Mouse (Mus musculus) bone marrow macrophage, adult 2 months (primary cell): Measurements from ENCODE around the gene Zfp580. TPM values are rescaled to one million over a fixed set of nuclear protein-coding genes. Genes with fewer than 3 reads are reported as not detected.

Source experiments
- H3K27ac ChIP-seq: 2 replicates; pipeline ENCODE4 v1.5.1; 2012; ENCODE audit warnings: low read depth, low read length; ENCODE audit not compliant: insufficient read depth
- H3K4me1 ChIP-seq: 2 replicates; pipeline ENCODE4 v1.6.1; 2012; ENCODE audit warnings: low read length; ENCODE audit not compliant: control insufficient read depth, insufficient read depth
- H3K4me3 ChIP-seq: 2 replicates; pipeline ENCODE4 v1.5.1; 2012; ENCODE audit warnings: mild to moderate bottlenecking, low read length, moderate library complexity; ENCODE audit not compliant: insufficient read depth
- CTCF ChIP-seq: IDR thresholded peaks from 2 replicates; pipeline ENCODE4 v1.5.1; 2012; ENCODE audit warnings: low read depth, mild to moderate bottlenecking, low read length, moderate library complexity
- POLR2A ChIP-seq: IDR thresholded peaks from 2 replicates; pipeline ENCODE4 v1.6.1; 2012; ENCODE audit warnings: mild to moderate bottlenecking, low read depth, low read length, borderline replicate concordance
- polyA plus RNA-seq: library from polyadenylated mRNA; stranded (reverse); fragments of >200 nt; gene quantifications from 2 replicates; pipeline ENCODE4 v1.2.4, GENCODE M21; 2012; ENCODE audit not compliant: missing spikeins, insufficient read depth, insufficient read length

The Zfp580 gene
- polyA plus RNA-seq, 1 experiment, result 7.7 TPM

- Histone ChIP-seq H3K4me3 (no peak overlapping the region), H3K27ac (no peak overlapping the region), H3K4me1 (peaks cover 24% of the 10 kb centered on the region)
- TF ChIP-seq CTCF, result no peak
- TF ChIP-seq POLR2A, result no peak
Measured at GRCm38 (mm10) chr7:5017352-5017751, 34.0 kb upstream of the Zfp580 start.

- Histone ChIP-seq H3K4me3 (no peak overlapping the region), H3K4me1 (peaks cover 23% of the 10 kb centered on the region), H3K27ac (no peak overlapping the region)
- TF ChIP-seq POLR2A (no peak), CTCF (no peak)
Measured at GRCm38 (mm10) chr7:5017931-5018330, 33.4 kb upstream of the Zfp580 start.

GRCm38 (mm10) chr7:5019576-5019975 lies 31.8 kb upstream of the Zfp580 start:
- H3K4me3 ChIP-seq, result peak overlapping the region; percentile 93
- peak overlapping the region; percentile 88 for H3K27ac ChIP-seq
- H3K4me1 ChIP-seq, result peaks cover 18% of the 10 kb centered on the region

- TF ChIP-seq CTCF, result no peak
- no peak for TF ChIP-seq POLR2A
- Histone ChIP-seq H3K4me1 (peaks cover 18% of the 10 kb centered on the region), H3K27ac (peak within 1 kb of the TSS; percentile 88), H3K4me3 (peak within 1 kb of the TSS; percentile 93)
Measured at GRCm38 (mm10) chr7:5020000-5020681, 31.2 kb upstream of the Zfp580 start, which contains the start of the genes Zfp865 and Ccdc106. Gene Zfp865 (plus strand): TSS chr7:5020376. Gene Ccdc106 (plus strand): TSS chr7:5020553.

- TF ChIP-seq CTCF, result no peak
- no peak for TF ChIP-seq POLR2A
- H3K27ac ChIP-seq, result peak overlapping the region; percentile 88
- peaks cover 18% of the 10 kb centered on the region for H3K4me1 ChIP-seq
- H3K4me3 ChIP-seq, result peak overlapping the region; percentile 93
Measured at GRCm38 (mm10) chr7:5020685-5021084, 30.7 kb upstream of the Zfp580 start.

- Histone ChIP-seq H3K4me1 (peaks cover 18% of the 10 kb centered on the region), H3K27ac (peak overlapping the region; percentile 88; the same call in 1 of the 2 replicates), H3K4me3 (peak overlapping the region; percentile 93)
- TF ChIP-seq CTCF (no peak), POLR2A (no peak)
Measured at GRCm38 (mm10) chr7:5021197-5021596, 30.1 kb upstream of the Zfp580 start.

GRCm38 (mm10) chr7:5029543-5029942 lies 21.8 kb upstream of the Zfp580 start:
- no peak for TF ChIP-seq POLR2A
- TF ChIP-seq CTCF, result no peak
- Histone ChIP-seq H3K27ac (no peak overlapping the region), H3K4me1 (no peaks in the 10 kb centered on the region), H3K4me3 (no peak overlapping the region)

GRCm38 (mm10) chr7:5029946-5030345 lies 21.4 kb upstream of the Zfp580 start:
- H3K27ac ChIP-seq, result no peak overlapping the region
- TF ChIP-seq CTCF, result no peak
- no peak for TF ChIP-seq POLR2A
- no peaks in the 10 kb centered on the region for H3K4me1 ChIP-seq
- H3K4me3 ChIP-seq, result no peak overlapping the region

- TF ChIP-seq CTCF, result no peak
- TF ChIP-seq POLR2A, result no peak
- Histone ChIP-seq H3K27ac (no peak overlapping the region), H3K4me1 (no peaks in the 10 kb centered on the region), H3K4me3 (no peak overlapping the region)
Measured at GRCm38 (mm10) chr7:5030554-5031275, 20.6 kb upstream of the Zfp580 start.

GRCm38 (mm10) chr7:5031496-5031895 lies 19.8 kb upstream of the Zfp580 start:
- H3K4me1 ChIP-seq, result no peaks in the 10 kb centered on the region
- no peak overlapping the region for H3K27ac ChIP-seq
- TF ChIP-seq CTCF (no peak), POLR2A (no peak)
- no peak overlapping the region for H3K4me3 ChIP-seq

- Histone ChIP-seq H3K27ac (no peak within 1 kb of the TSS), H3K4me3 (no peak within 1 kb of the TSS), H3K4me1 (peaks cover 4% of the 10 kb centered on the region)
- TF ChIP-seq POLR2A (no peak), CTCF (no peak)
Measured at GRCm38 (mm10) chr7:5033818-5034217, 17.5 kb upstream of the Zfp580 start, which contains the start of gene 4632433K11Rik. Gene 4632433K11Rik (plus strand): TSS chr7:5034118.
